Mouse (Mus musculus) bone marrow, adult 2 months (tissue): ENCODE data around the gene Traf3.

Experiments
- CTCF ChIP-seq: fragments of 200-500 bp; IDR thresholded peaks from 2 replicates; pipeline ENCODE4 v1.5.1; 2011; ENCODE audit warnings: low read length, control low read depth; ENCODE audit not compliant: control insufficient read depth, insufficient read depth
- POLR2A ChIP-seq: fragments of 200-500 bp; IDR thresholded peaks from 2 replicates; pipeline ENCODE4 v1.6.1; 2011; ENCODE audit warnings: low read depth, mild to moderate bottlenecking, control low read depth, low read length, borderline replicate concordance; ENCODE audit not compliant: control insufficient read depth

DNA sequence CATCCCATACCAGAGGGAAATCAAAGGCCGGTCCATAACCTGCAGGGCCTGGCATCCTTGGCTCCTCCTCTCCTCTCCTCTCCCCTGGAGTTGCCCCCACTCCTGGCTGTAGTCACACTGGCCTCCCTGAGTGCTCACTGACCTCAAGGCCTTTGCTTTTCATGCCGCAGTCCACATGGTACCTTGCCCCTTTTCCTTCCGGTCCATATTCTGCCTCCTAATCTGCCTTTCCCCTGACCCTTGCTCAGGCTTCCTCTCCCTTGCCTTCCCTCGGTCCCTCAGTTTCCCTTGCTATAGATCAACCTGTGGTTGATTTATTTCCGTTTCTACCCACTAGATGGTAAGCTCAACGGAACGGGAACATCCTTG is 4.2 kb upstream of the Traf3 start:
- TF ChIP-seq CTCF (no peak), POLR2A (no peak)
